Mouse (Mus musculus): ENCODE measurements around the gene Cdca7l. TPM values are rescaled to one million over a fixed set of nuclear protein-coding genes. Genes with fewer than 3 reads are reported as not detected.
"Not testable (repeated sequence)": the region's sequence is repeated elsewhere in the genome, so short reads cannot be mapped to it uniquely, and the experiment has no call there.

Gene Cdca7l
- total RNA-seq, 2 experiments from 2014 or later = 1.0 to 1.4 TPM

- Histone ChIP-seq H3K4me3 (no peak overlapping the region), H3K27ac (no peak overlapping the region)
- TF ChIP-seq CTCF (conservative IDR thresholded peaks at IDR 0.05) = no peak
- DNase-seq (ENCODE audit: low spot score in 2 of 2) = no peak
Observed at GRCm38 (mm10) chr12:117850472-117850871, 46.4 kb downstream of the Cdca7l start.

GRCm38 (mm10) chr12:117853316-117853715 is 49.2 kb downstream of the Cdca7l start:
- TF ChIP-seq CTCF (conservative IDR thresholded peaks at IDR 0.05) = peak; percentile 96
- Histone ChIP-seq H3K27ac (no peak overlapping the region), H3K4me3 (no peak overlapping the region)
- peak; percentile 16 to 72 for DNase-seq (ENCODE audit: low spot score in 2 of 2)

GRCm38 (mm10) chr12:117857023-117857422 is 52.9 kb downstream of the Cdca7l start:
- no peak for TF ChIP-seq CTCF (conservative IDR thresholded peaks at IDR 0.05)
- no peak for DNase-seq (ENCODE audit: low spot score in 2 of 2)
- H3K27ac ChIP-seq = no peak overlapping the region
- no peak overlapping the region for H3K4me3 ChIP-seq

GRCm38 (mm10) chr12:117857884-117858283 is 53.8 kb downstream of the Cdca7l start:
- no peak for DNase-seq (ENCODE audit: low spot score in 2 of 2)
- no peak overlapping the region for H3K4me3 ChIP-seq

GRCm38 (mm10) chr12:117860840-117861239 is 56.8 kb downstream of the Cdca7l start:
- no peak for TF ChIP-seq CTCF (conservative IDR thresholded peaks at IDR 0.05)

More at GRCm38 (mm10) chr12:117857884-117858283, 53.8 kb downstream of the Cdca7l start:
- no peak overlapping the region for H3K27ac ChIP-seq
- no peak for TF ChIP-seq CTCF (conservative IDR thresholded peaks at IDR 0.05)

GRCm38 (mm10) chr12:117861249-117861648 is 57.2 kb downstream of the Cdca7l start:
- Histone ChIP-seq H3K27ac (no peak overlapping the region), H3K4me3 (no peak overlapping the region)
- DNase-seq (ENCODE audit: low spot score in 2 of 2) = no peak
- TF ChIP-seq CTCF (conservative IDR thresholded peaks at IDR 0.05) = no peak

More at GRCm38 (mm10) chr12:117860840-117861239, 56.8 kb downstream of the Cdca7l start:
- no peak for DNase-seq (ENCODE audit: low spot score in 2 of 2)
- Histone ChIP-seq H3K27ac (no peak overlapping the region), H3K4me3 (no peak overlapping the region)

GRCm38 (mm10) chr12:117862655-117863054 is 58.6 kb downstream of the Cdca7l start:
- no peak overlapping the region for H3K27ac ChIP-seq
- H3K4me3 ChIP-seq = no peak overlapping the region
- no peak for TF ChIP-seq CTCF (conservative IDR thresholded peaks at IDR 0.05)
- no peak for DNase-seq (ENCODE audit: low spot score in 2 of 2)

GRCm38 (mm10) chr12:117867708-117868564 is 63.8 kb downstream of the Cdca7l start:
- Histone ChIP-seq H3K4me3 (no peak overlapping the region), H3K27ac (no peak overlapping the region)
- TF ChIP-seq CTCF (conservative IDR thresholded peaks at IDR 0.05) = no peak
- no peak for DNase-seq (ENCODE audit: low spot score in 2 of 2)

GRCm38 (mm10) chr12:117872265-117872664 is 68.2 kb downstream of the Cdca7l start:
- no peak for DNase-seq (ENCODE audit: low spot score in 2 of 2)
- Histone ChIP-seq H3K4me3 (no peak overlapping the region), H3K27ac (no peak overlapping the region)
- TF ChIP-seq CTCF (conservative IDR thresholded peaks at IDR 0.05) = no peak

GRCm38 (mm10) chr12:117878341-117878740 is 74.3 kb downstream of the Cdca7l start:
- Histone ChIP-seq H3K27ac (no peak overlapping the region), H3K4me3 (no peak overlapping the region)
- no peak for DNase-seq (ENCODE audit: low spot score in 2 of 2)
- TF ChIP-seq CTCF (conservative IDR thresholded peaks at IDR 0.05) = no peak

- no peak overlapping the region for H3K27ac ChIP-seq
- no peak for DNase-seq (ENCODE audit: low spot score in 2 of 2)
- no peak for TF ChIP-seq CTCF (conservative IDR thresholded peaks at IDR 0.05)
- no peak overlapping the region for H3K4me3 ChIP-seq
Observed at GRCm38 (mm10) chr12:117884627-117885026, 80.5 kb downstream of the Cdca7l start.

GRCm38 (mm10) chr12:117887422-117887821 is 83.3 kb downstream of the Cdca7l start:
- no peak for TF ChIP-seq CTCF (conservative IDR thresholded peaks at IDR 0.05)
- Histone ChIP-seq H3K27ac (no peak overlapping the region), H3K4me3 (no peak overlapping the region)
- no peak for DNase-seq (ENCODE audit: low spot score in 2 of 2)

GRCm38 (mm10) chr12:117900798-117901197 is 96.7 kb downstream of the Cdca7l start:
- H3K27ac ChIP-seq; DNase-seq (ENCODE audit: low spot score in 2 of 2); H3K4me3 ChIP-seq: not testable (repeated sequence)

GRCm38 (mm10) chr12:117901352-117901751 is 97.3 kb downstream of the Cdca7l start:
- H3K27ac ChIP-seq; H3K4me3 ChIP-seq; DNase-seq (ENCODE audit: low spot score in 2 of 2): not testable (repeated sequence)

All from layer of hippocampus, adult 2 months (tissue).